Mouse (Mus musculus): Measurements from ENCODE around the gene Gpatch2.

Gene Gpatch2

GRCm38 (mm10) chr1:187215181-187216116 lies at the start of gene Gpatch2, which contains the start of gene Spata17:
Gene Gpatch2 (plus strand): TSS chr1:187215508.
Gene Spata17 (minus strand): TSS chr1:187215465.
- DNase-seq (ENCODE audit: low spot score): peak; percentile 84

- DNase-seq (ENCODE audit: low spot score): no peak
Observed at GRCm38 (mm10) chr1:187169646-187170045, 45.7 kb upstream of the Gpatch2 start.

- no peak for DNase-seq (ENCODE audit: low spot score)
Observed at GRCm38 (mm10) chr1:187170361-187170760, 44.9 kb upstream of the Gpatch2 start.

GRCm38 (mm10) chr1:187175991-187176390 lies 39.3 kb upstream of the Gpatch2 start:
- DNase-seq (ENCODE audit: low spot score): no peak

- no peak for DNase-seq (ENCODE audit: low spot score)
Observed at GRCm38 (mm10) chr1:187178546-187178945, 36.8 kb upstream of the Gpatch2 start.

- DNase-seq (ENCODE audit: low spot score): no peak
Observed at GRCm38 (mm10) chr1:187205506-187205905, 9.8 kb upstream of the Gpatch2 start.

- DNase-seq (ENCODE audit: low spot score): no peak
Observed at GRCm38 (mm10) chr1:187209496-187209895, 5.8 kb upstream of the Gpatch2 start.

GRCm38 (mm10) chr1:187210736-187211135 lies 4.6 kb upstream of the Gpatch2 start:
- DNase-seq (ENCODE audit: low spot score): no peak

- no peak for DNase-seq (ENCODE audit: low spot score)
Observed at GRCm38 (mm10) chr1:187216620-187217410, 1.5 kb downstream of the Gpatch2 start.

GRCm38 (mm10) chr1:187220756-187221155 lies 5.4 kb downstream of the Gpatch2 start:
- no peak for DNase-seq (ENCODE audit: low spot score)

- no peak for DNase-seq (ENCODE audit: low spot score)
Observed at GRCm38 (mm10) chr1:187226328-187227025, 11.2 kb downstream of the Gpatch2 start.

- DNase-seq (ENCODE audit: low spot score): no peak
Observed at GRCm38 (mm10) chr1:187228414-187229146, 13.3 kb downstream of the Gpatch2 start.

GRCm38 (mm10) chr1:187230255-187230654 lies 14.9 kb downstream of the Gpatch2 start:
- no peak for DNase-seq (ENCODE audit: low spot score)

- DNase-seq (ENCODE audit: low spot score): no peak
Observed at GRCm38 (mm10) chr1:187232196-187232955, 17.1 kb downstream of the Gpatch2 start.

GRCm38 (mm10) chr1:187232996-187233615 lies 17.8 kb downstream of the Gpatch2 start:
- DNase-seq (ENCODE audit: low spot score): no peak

GRCm38 (mm10) chr1:187235161-187235560 lies 19.9 kb downstream of the Gpatch2 start:
- no peak for DNase-seq (ENCODE audit: low spot score)

GRCm38 (mm10) chr1:187236296-187236695 lies 21.0 kb downstream of the Gpatch2 start:
- no peak for DNase-seq (ENCODE audit: low spot score)

GRCm38 (mm10) chr1:187238061-187238460 lies 22.8 kb downstream of the Gpatch2 start:
- DNase-seq (ENCODE audit: low spot score): no peak

GRCm38 (mm10) chr1:187240304-187240703 lies 25.0 kb downstream of the Gpatch2 start:
- DNase-seq (ENCODE audit: low spot score): no peak

GRCm38 (mm10) chr1:187241329-187241728 lies 26.0 kb downstream of the Gpatch2 start:
- DNase-seq (ENCODE audit: low spot score): no peak
